Mouse (Mus musculus): ENCODE measurements around the gene Svep1.

Svep1 gene

DNA sequence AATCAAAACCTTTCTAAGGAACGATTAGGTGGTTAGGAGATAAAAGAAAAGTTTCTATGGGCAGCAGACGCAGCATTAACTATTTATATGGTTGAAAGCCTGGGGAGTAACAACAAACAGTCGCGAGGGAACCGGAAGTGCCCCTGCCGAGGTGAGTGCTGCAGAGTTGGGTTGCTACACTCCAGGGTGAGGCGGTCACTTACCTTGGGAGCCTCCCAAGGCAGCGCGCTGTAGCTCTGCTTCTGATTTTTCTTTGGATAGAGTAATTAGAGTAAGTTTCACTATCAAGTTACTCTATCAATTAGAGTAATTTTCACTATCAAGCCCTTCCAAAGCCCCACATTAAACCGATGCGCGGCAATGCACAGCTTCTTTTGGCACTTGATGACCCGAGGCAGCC is 172.0 kb downstream of the Svep1 start:
- no peaks in the 10 kb centered on the region for H3K36me3 ChIP-seq (ENCODE audit: control insufficient read depth, insufficient read depth, low read length, poor library complexity, severe bottlenecking)
- H3K27me3 ChIP-seq (ENCODE audit: control insufficient read depth, insufficient read depth, low read length, poor library complexity, severe bottlenecking) = no peaks in the 10 kb centered on the region
- DNase-seq (ENCODE audit: low read depth, low spot score) = no peak

DNA sequence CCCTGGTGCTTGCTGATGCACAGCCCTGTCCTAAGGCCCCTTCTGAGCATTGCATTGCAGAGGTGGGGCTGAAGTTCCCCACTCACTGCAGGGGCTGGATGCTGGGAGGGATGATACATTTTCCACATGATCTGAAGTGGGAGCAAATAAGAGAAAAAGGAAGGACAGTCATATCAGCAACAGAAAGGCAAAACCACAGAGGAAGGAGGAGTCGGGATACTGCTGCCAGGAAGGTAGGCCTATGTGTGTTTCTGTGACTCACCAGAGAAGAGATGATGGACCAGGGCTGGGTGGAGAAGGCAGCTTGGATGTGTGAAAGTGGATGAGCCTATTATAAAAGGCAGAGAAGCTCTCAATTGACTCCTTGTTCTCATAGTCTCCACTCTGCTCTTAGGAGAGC is 173.9 kb downstream of the Svep1 start:
- Histone ChIP-seq H3K36me3 (ENCODE audit: control insufficient read depth, insufficient read depth, low read length, poor library complexity, severe bottlenecking) (no peaks in the 10 kb centered on the region), H3K27me3 (ENCODE audit: control insufficient read depth, insufficient read depth, low read length, poor library complexity, severe bottlenecking) (no peaks in the 10 kb centered on the region)
- no peak for DNase-seq (ENCODE audit: low read depth, low spot score)

DNA sequence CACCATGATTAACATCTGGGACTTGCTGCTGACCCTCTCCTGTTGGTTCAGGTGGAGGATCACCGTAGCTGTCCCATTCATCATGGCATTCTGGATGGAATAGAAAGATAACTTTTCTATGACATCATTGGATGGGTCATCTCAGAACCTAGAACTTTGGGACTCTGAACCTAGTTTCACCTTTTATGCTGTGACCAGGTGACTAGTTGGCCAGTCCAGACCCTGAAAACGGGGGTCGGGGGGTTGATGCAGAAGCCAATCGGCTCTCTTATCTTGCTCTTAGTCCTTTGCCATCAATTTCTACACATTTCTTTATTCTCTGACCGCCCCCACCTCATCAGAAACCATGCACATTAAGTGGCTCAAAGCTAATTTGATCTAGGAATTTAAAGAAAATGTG is 197.6 kb downstream of the Svep1 start, which contains the start of gene Txndc8:
Gene Txndc8 (minus strand): TSS at position 101 of the 400 bp plus-strand sequence.
- Histone ChIP-seq H3K27me3 (ENCODE audit: control insufficient read depth, insufficient read depth, low read length, poor library complexity, severe bottlenecking) (no peaks in the 10 kb centered on the region), H3K36me3 (ENCODE audit: control insufficient read depth, insufficient read depth, low read length, poor library complexity, severe bottlenecking) (no peaks in the 10 kb centered on the region)
- DNase-seq (ENCODE audit: low read depth, low spot score) = no peak

DNA sequence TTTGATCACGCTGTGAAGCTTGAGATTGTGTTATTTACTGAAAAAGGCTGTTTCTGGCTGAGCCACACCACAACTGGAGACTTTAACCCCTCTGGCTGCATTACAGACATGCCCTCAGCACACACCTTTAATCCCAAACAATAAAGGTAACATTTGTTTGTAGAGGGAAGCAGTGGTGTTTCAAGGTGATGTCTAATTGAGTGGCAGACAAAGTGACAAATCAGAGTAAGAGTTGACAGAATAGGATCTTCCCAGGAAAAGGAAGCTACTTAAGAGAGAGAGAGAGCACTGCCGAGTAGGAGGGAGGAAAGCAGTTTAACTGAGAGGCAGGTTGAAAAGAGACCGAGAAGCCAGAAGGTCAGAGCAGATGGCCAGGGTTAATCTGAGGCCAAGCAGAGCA is 203.2 kb downstream of the Svep1 start:
- Histone ChIP-seq H3K36me3 (ENCODE audit: control insufficient read depth, insufficient read depth, low read length, poor library complexity, severe bottlenecking) (no peaks in the 10 kb centered on the region), H3K27me3 (ENCODE audit: control insufficient read depth, insufficient read depth, low read length, poor library complexity, severe bottlenecking) (no peaks in the 10 kb centered on the region)
- no peak for DNase-seq (ENCODE audit: low read depth, low spot score)

Data from splenic B cell, adult 2 months (primary cell).